Mouse (Mus musculus): ENCODE results near the gene Atrip.

Atrip gene

GRCm38 (mm10) chr9:109039681-109040080, 34.2 kb downstream of the Atrip start:
- DNase-seq (ENCODE audit: extremely low read depth, low read depth), result no peak

- DNase-seq (ENCODE audit: extremely low read depth, low read depth), result no peak
Measured at GRCm38 (mm10) chr9:109038901-109039364, 35.0 kb downstream of the Atrip start.

- no peak for DNase-seq (ENCODE audit: extremely low read depth, low read depth)
Measured at GRCm38 (mm10) chr9:109038086-109038895, 35.6 kb downstream of the Atrip start, which contains the start of gene Shisa5. Gene Shisa5 (plus strand): TSS chr9:109038565.

GRCm38 (mm10) chr9:109032435-109032834, 41.5 kb downstream of the Atrip start:
- DNase-seq (ENCODE audit: extremely low read depth, low read depth), result no peak

GRCm38 (mm10) chr9:109031686-109032085, 42.2 kb downstream of the Atrip start:
- no peak for DNase-seq (ENCODE audit: extremely low read depth, low read depth)

GRCm38 (mm10) chr9:109031001-109031400, 42.9 kb downstream of the Atrip start:
- DNase-seq (ENCODE audit: extremely low read depth, low read depth), result no peak

GRCm38 (mm10) chr9:109030312-109030711, 43.6 kb downstream of the Atrip start:
- DNase-seq (ENCODE audit: extremely low read depth, low read depth), result no peak

- no peak for DNase-seq (ENCODE audit: extremely low read depth, low read depth)
Measured at GRCm38 (mm10) chr9:109028919-109029318, 45.0 kb downstream of the Atrip start.

GRCm38 (mm10) chr9:109028421-109028820, 45.5 kb downstream of the Atrip start:
- no peak for DNase-seq (ENCODE audit: extremely low read depth, low read depth)

- no peak for DNase-seq (ENCODE audit: extremely low read depth, low read depth)
Measured at GRCm38 (mm10) chr9:109027521-109027920, 46.4 kb downstream of the Atrip start.

- DNase-seq (ENCODE audit: extremely low read depth, low read depth), result no peak
Measured at GRCm38 (mm10) chr9:109022866-109023685, 50.8 kb downstream of the Atrip start.

- DNase-seq (ENCODE audit: extremely low read depth, low read depth), result no peak
Measured at GRCm38 (mm10) chr9:109021428-109021827, 52.5 kb downstream of the Atrip start.

- DNase-seq (ENCODE audit: extremely low read depth, low read depth), result no peak
Measured at GRCm38 (mm10) chr9:109016973-109017604, 56.8 kb downstream of the Atrip start.

- DNase-seq (ENCODE audit: extremely low read depth, low read depth), result no peak
Measured at GRCm38 (mm10) chr9:109015397-109015796, 58.5 kb downstream of the Atrip start.

GRCm38 (mm10) chr9:109010316-109010690, 63.6 kb downstream of the Atrip start:
- DNase-seq (ENCODE audit: extremely low read depth, low read depth), result no peak

- DNase-seq (ENCODE audit: extremely low read depth, low read depth), result no peak
Measured at GRCm38 (mm10) chr9:109009636-109010315, 64.1 kb downstream of the Atrip start.

- DNase-seq (ENCODE audit: extremely low read depth, low read depth), result no peak
Measured at GRCm38 (mm10) chr9:109008994-109009635, 64.8 kb downstream of the Atrip start.

GRCm38 (mm10) chr9:109008081-109008480, 65.8 kb downstream of the Atrip start:
- DNase-seq (ENCODE audit: extremely low read depth, low read depth), result no peak
